Mouse (Mus musculus) myocyte (in vitro differentiated cells): ENCODE results near the gene 1810010H24Rik. TPM values are rescaled to one million over a fixed set of nuclear protein-coding genes. Genes with fewer than 3 reads are reported as not detected.

ENCODE experiments used
- H3K27me3 ChIP-seq: one replicate; pipeline ENCODE4 v1.6.1; 2011; ENCODE audit not compliant: control insufficient read depth, insufficient read depth, insufficient read length
- H3K36me3 ChIP-seq: one replicate; pipeline ENCODE4 v1.6.1; 2011; ENCODE audit not compliant: control insufficient read depth, insufficient read depth
- H3K4me2 ChIP-seq: one replicate; pipeline ENCODE4 v1.6.1; 2011; ENCODE audit warnings: low read depth, control low read depth
- H3K4me3 ChIP-seq: one replicate; pipeline ENCODE4 v1.5.1; 2011; ENCODE audit warnings: mild to moderate bottlenecking, control low read depth, moderate library complexity
- H3K79me2 ChIP-seq: one replicate; pipeline ENCODE4 v1.6.1; 2011; ENCODE audit not compliant: control insufficient read depth, insufficient read depth
- H3ac ChIP-seq: one replicate; pipeline ENCODE4 v1.6.1; 2011; ENCODE audit not compliant: control insufficient read depth, insufficient read length
- CEBPB ChIP-seq: IDR thresholded peaks from 2 replicates; pipeline ENCODE4 v1.6.1; 2011; ENCODE audit warnings: mild to moderate bottlenecking, moderate library complexity; ENCODE audit not compliant: poor library complexity, insufficient read depth, severe bottlenecking
- E2F4 ChIP-seq: IDR thresholded peaks from one replicate; pipeline ENCODE4 v1.6.1; 2011; ENCODE audit warnings: mild to moderate bottlenecking, control low read depth, moderate library complexity; ENCODE audit not compliant: insufficient read depth
- MAX ChIP-seq: IDR thresholded peaks from one replicate; pipeline ENCODE4 v1.6.1; 2011; ENCODE audit warnings: low read depth, mild to moderate bottlenecking, control low read depth
- MYOD1 ChIP-seq, 3 experiments: IDR thresholded peaks; one replicate each; pipeline ENCODE4 v1.6.1; 2011; ENCODE audit warnings: control low read depth in 2 of 3, low read depth in 2 of 3, mild to moderate bottlenecking in 2 of 3, moderate library complexity in 1 of 3; ENCODE audit not compliant: insufficient read length in 2 of 3, control insufficient read depth in 1 of 3
- MYOG ChIP-seq, 3 experiments: IDR thresholded peaks; one replicate each; pipeline ENCODE4 v1.6.1; 2011; ENCODE audit warnings: control low read depth in 2 of 3, low read depth in 2 of 3, mild to moderate bottlenecking in 2 of 3; ENCODE audit not compliant: insufficient read length in 2 of 3, control insufficient read depth in 1 of 3, insufficient read depth in 1 of 3
- POLR2A ChIP-seq: IDR thresholded peaks from one replicate; pipeline ENCODE4 v1.6.1; 2011; ENCODE audit warnings: low read depth, mild to moderate bottlenecking, control low read depth, moderate library complexity; ENCODE audit not compliant: insufficient read length
- POLR2AphosphoS2 ChIP-seq: IDR thresholded peaks from one replicate; pipeline ENCODE4 v1.6.1; 2011; ENCODE audit warnings: low read depth, control low read depth; ENCODE audit not compliant: insufficient read length
- REST ChIP-seq: IDR thresholded peaks from one replicate; pipeline ENCODE4 v1.6.1; 2011; ENCODE audit warnings: mild to moderate bottlenecking, control low read depth, moderate library complexity; ENCODE audit not compliant: insufficient read depth, insufficient read length
- SRF ChIP-seq: IDR thresholded peaks from one replicate; pipeline ENCODE4 v1.6.1; 2011; ENCODE audit warnings: low read depth; ENCODE audit not compliant: control insufficient read depth, insufficient read length
- TCF12 ChIP-seq: IDR thresholded peaks from one replicate; pipeline ENCODE4 v1.6.1; 2011; ENCODE audit warnings: mild to moderate bottlenecking, control low read depth; ENCODE audit not compliant: poor library complexity, insufficient read depth, severe bottlenecking
- TCF3 ChIP-seq: IDR thresholded peaks from one replicate; pipeline ENCODE4 v1.6.1; 2011; ENCODE audit warnings: low read depth, control low read depth; ENCODE audit not compliant: insufficient read length
- USF1 ChIP-seq: IDR thresholded peaks from one replicate; pipeline ENCODE4 v1.6.1; 2011; ENCODE audit warnings: low read depth, mild to moderate bottlenecking, control low read depth, moderate library complexity
- polyA plus RNA-seq: library from polyadenylated mRNA; unstranded; fragments of >200 nt; fragmentation: generic; extraction: Trizol; gene quantifications from one replicate; pipeline ENCODE4 v1.2.1, GENCODE M21; 2012; ENCODE audit warnings: missing spikeins

Gene 1810010H24Rik
- polyA plus RNA-seq, 1 experiment: 2.5 TPM

DNA sequence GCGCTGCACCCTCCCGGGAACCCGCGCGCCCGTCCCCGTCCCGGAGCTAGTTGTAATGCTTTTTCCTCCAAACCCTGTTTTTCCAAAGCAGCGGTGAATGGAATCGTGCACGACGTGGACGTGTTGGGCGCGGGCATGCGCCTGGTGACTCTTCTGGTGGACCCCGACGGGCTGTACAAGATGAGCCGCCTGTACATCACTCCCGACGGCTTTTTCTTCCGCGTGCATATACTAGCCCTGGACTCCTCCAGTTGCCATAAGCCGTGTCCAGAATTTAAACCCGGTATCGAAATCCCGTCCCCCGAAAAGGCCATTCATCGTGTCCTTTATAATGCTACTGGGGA, 2.8 kb downstream of the 1810010H24Rik start:
- Histone ChIP-seq H3K4me3 (peak overlapping the region; percentile 39), H3K27me3 (no peaks in the 10 kb centered on the region), H3K36me3 (no peaks in the 10 kb centered on the region), H3K79me2 (no peaks in the 10 kb centered on the region), H3ac (peak overlapping the region; percentile 71), H3K4me2 (peak overlapping the region; percentile 79)
- TF ChIP-seq MYOD1 (IDR thresholded peaks at IDR 0.05; ENCODE audit: control insufficient read depth in 1 of 3, insufficient read length in 2 of 3, low read depth in 2 of 3) (no peak), TCF12 (no peak), E2F4 (no peak), TCF3 (no peak), USF1 (no peak), MAX (no peak), POLR2AphosphoS2 (no peak), CEBPB (no peak), MYOG (IDR thresholded peaks at IDR 0.05; ENCODE audit: control insufficient read depth in 1 of 3, insufficient read depth in 1 of 3, insufficient read length in 2 of 3, low read depth in 2 of 3) (no peak), SRF (no peak), POLR2A (no peak), REST (no peak)

GRCm38 (mm10) chr11:107028754-107029153, 3.3 kb downstream of the 1810010H24Rik start:
- no peaks in the 10 kb centered on the region for H3K36me3 ChIP-seq
- H3K79me2 ChIP-seq: no peaks in the 10 kb centered on the region
- peak overlapping the region; percentile 79 for H3K4me2 ChIP-seq
- peak overlapping the region; percentile 39 for H3K4me3 ChIP-seq
- peak overlapping the region; percentile 71 for H3ac ChIP-seq
- no peak for TF ChIP-seq E2F4
- TF ChIP-seq USF1: no peak
- no peak for TF ChIP-seq MYOG (IDR thresholded peaks at IDR 0.05; ENCODE audit: control insufficient read depth in 1 of 3, insufficient read depth in 1 of 3, insufficient read length in 2 of 3, low read depth in 2 of 3)
- TF ChIP-seq MAX: no peak
- TF ChIP-seq SRF: no peak
- TF ChIP-seq TCF12: no peak
- TF ChIP-seq POLR2AphosphoS2: no peak
- TF ChIP-seq CEBPB: no peak
- no peak for TF ChIP-seq TCF3
- no peak for TF ChIP-seq MYOD1 (IDR thresholded peaks at IDR 0.05; ENCODE audit: control insufficient read depth in 1 of 3, insufficient read length in 2 of 3, low read depth in 2 of 3)
- no peak for TF ChIP-seq POLR2A
- TF ChIP-seq REST: no peak
- no peaks in the 10 kb centered on the region for H3K27me3 ChIP-seq

- Histone ChIP-seq H3K4me2 (no peak overlapping the region), H3K4me3 (no peak overlapping the region), H3K27me3 (no peaks in the 10 kb centered on the region), H3K79me2 (no peaks in the 10 kb centered on the region), H3K36me3 (no peaks in the 10 kb centered on the region), H3ac (no peak overlapping the region)
- TF ChIP-seq POLR2A (no peak), POLR2AphosphoS2 (no peak), TCF3 (no peak), REST (no peak), MAX (no peak), MYOD1 (IDR thresholded peaks at IDR 0.05; ENCODE audit: control insufficient read depth in 1 of 3, insufficient read length in 2 of 3, low read depth in 2 of 3) (no peak), CEBPB (no peak), MYOG (IDR thresholded peaks at IDR 0.05; ENCODE audit: control insufficient read depth in 1 of 3, insufficient read depth in 1 of 3, insufficient read length in 2 of 3, low read depth in 2 of 3) (no peak), SRF (no peak)
Measured at GRCm38 (mm10) chr11:107029536-107029935, 4.1 kb downstream of the 1810010H24Rik start.

- Histone ChIP-seq H3K4me3 (no peak overlapping the region), H3K79me2 (no peaks in the 10 kb centered on the region), H3K27me3 (no peaks in the 10 kb centered on the region), H3ac (no peak overlapping the region), H3K36me3 (no peaks in the 10 kb centered on the region), H3K4me2 (no peak overlapping the region)
- TF ChIP-seq SRF: no peak
- no peak for TF ChIP-seq REST
- no peak for TF ChIP-seq USF1
- no peak for TF ChIP-seq MYOG (IDR thresholded peaks at IDR 0.05; ENCODE audit: control insufficient read depth in 1 of 3, insufficient read depth in 1 of 3, insufficient read length in 2 of 3, low read depth in 2 of 3)
- TF ChIP-seq POLR2AphosphoS2: peak; percentile 67
- TF ChIP-seq MAX: no peak
- TF ChIP-seq TCF12: no peak
- no peak for TF ChIP-seq E2F4
Measured at GRCm38 (mm10) chr11:107031635-107032034, 6.2 kb downstream of the 1810010H24Rik start.
